Mouse (Mus musculus) hindbrain, embryonic 16.5 days (tissue): ENCODE results near the gene Cep170. TPM values are rescaled to one million over a fixed set of nuclear protein-coding genes. Genes with fewer than 3 reads are reported as not detected.
"Not testable (repeated sequence)": the region's sequence is repeated elsewhere in the genome, so short reads cannot be mapped to it uniquely, and the experiment has no call there.

Source experiments
- ATAC-seq: fragments of 200-750 bp; cut with Nextera tagmentation; 2 replicates; pipeline ENCODE4 v1.8.0; 2017; ENCODE audit warnings: moderate TSS enrichment, moderate library complexity
- H3K27ac ChIP-seq: fragments of 300-500 bp; sonication (generic); 2 replicates; pipeline ENCODE4 v1.5.1; 2014; ENCODE audit warnings: low read depth, mild to moderate bottlenecking, control low read depth, low read length, moderate library complexity
- H3K27me3 ChIP-seq: fragments of 300-500 bp; sonication (generic); replicated peaks from 2 replicates; pipeline ENCODE4 v1.6.1; 2014; ENCODE audit warnings: low read length; ENCODE audit not compliant: control insufficient read depth, insufficient read depth
- H3K36me3 ChIP-seq: fragments of 300-500 bp; sonication (generic); 2 replicates; pipeline ENCODE4 v1.6.1; 2014; ENCODE audit warnings: mild to moderate bottlenecking, low read length, moderate library complexity, mixed read lengths; ENCODE audit not compliant: control insufficient read depth, insufficient read depth
- H3K4me1 ChIP-seq: fragments of 300-500 bp; sonication (generic); 2 replicates; pipeline ENCODE4 v1.6.1; 2014; ENCODE audit warnings: low read depth, low read length; ENCODE audit not compliant: control insufficient read depth, insufficient read depth
- H3K4me2 ChIP-seq: fragments of 300-500 bp; sonication (generic); 2 replicates; pipeline ENCODE4 v1.6.1; 2014; ENCODE audit warnings: mild to moderate bottlenecking, low read length, control low read depth, moderate library complexity
- H3K4me3 ChIP-seq: fragments of 300-500 bp; sonication (generic); 2 replicates; pipeline ENCODE4 v1.5.1; 2014; ENCODE audit warnings: mild to moderate bottlenecking, low read length, control low read depth, moderate library complexity
- H3K9ac ChIP-seq: fragments of 300-500 bp; sonication (generic); 2 replicates; pipeline ENCODE4 v1.6.1; 2014; ENCODE audit warnings: low read depth, mild to moderate bottlenecking, control low read depth, low read length, moderate library complexity
- H3K9me3 ChIP-seq: fragments of 300-500 bp; sonication (generic); 2 replicates; pipeline ENCODE4 v1.6.1; 2014; ENCODE audit warnings: mild to moderate bottlenecking, low read length, moderate library complexity; ENCODE audit not compliant: control insufficient read depth
- WGBS: fragments of 180-500 bp; shearing (Covaris S2); extraction: QIAGEN DNeasy Blood & Tissue Kit; methylation state at CpG from one replicate; pipeline ENCODE4 v1.1.7; 2014; 5-methylcytosine and 5-hydroxymethylcytosine counted together
- polyA plus RNA-seq: library from polyadenylated mRNA; unstranded; fragments of >200 nt; fragmentation: Nextera tagmentation; extraction: Ambion mirVana; gene quantifications from 2 replicates; pipeline ENCODE4 v1.2.1, GENCODE M21; 2015

Gene Cep170
- polyA plus RNA-seq, 1 experiment from 2014 or later: 91.4 TPM

DNA sequence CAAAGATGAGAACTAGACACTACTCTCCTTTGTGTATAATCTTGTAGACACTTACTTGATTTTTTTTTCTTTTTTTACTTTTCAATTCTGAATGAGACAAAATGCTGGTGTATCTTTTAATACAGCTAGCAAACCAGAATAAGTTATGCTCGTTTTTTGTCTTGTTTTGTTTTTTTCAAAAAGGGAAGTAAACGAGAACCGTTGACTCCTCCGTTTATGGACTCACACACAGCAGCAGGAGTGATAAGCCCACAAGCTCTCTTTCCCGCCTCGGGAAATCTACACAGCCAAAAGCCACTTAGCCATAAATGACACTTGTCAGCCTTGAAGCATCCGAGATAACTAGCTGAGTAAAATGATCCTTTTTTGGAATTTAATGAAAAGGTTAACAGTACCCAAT lies 22.7 kb upstream of the Cep170 start:
- 74% methylated on average over 7 of the region's 7 CpGs for WGBS
- not testable (repeated sequence) for H3K9ac ChIP-seq, H3K27me3 ChIP-seq, H3K4me1 ChIP-seq, H3K27ac ChIP-seq, H3K36me3 ChIP-seq, ATAC-seq, H3K9me3 ChIP-seq, H3K4me2 ChIP-seq, H3K4me3 ChIP-seq

DNA sequence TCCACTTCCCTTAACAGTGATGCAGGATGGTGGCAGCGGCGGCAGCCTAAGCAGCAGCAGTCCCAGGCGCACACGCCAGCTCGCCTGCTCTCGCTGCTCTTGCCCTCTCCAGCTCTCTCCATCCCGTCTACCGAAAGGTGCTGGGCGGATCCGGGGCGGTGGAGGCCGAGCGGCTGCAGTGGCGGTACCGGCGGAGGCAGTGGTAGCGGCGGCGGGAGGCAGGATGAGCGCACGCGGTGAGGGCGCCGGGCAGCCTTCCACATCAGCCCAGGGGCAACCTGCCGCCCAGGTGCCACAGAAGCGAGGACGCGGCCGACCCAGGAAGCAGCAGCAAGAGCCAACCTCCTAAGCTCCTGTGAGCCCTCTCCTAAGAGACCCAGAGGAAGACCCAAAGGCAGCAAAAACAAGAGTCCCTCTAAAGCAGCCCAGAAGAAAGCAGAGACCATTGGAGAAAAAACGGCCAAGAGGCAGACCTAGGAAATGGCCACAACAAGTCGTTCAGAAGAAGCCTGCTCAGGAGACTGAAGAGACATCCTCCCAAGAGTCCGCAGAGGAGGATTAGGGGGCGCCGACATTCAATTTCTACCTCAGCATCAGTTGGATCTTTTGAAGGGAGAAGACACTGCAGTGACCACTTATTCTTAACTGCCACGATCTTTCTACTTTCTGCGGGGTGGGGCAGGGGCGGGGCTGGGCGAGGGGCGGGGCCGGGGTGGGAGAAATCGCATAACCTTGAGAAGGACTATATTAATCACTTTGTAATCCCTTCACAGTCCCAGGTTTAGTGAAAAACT lies 21.8 kb upstream of the Cep170 start:
- H3K27me3 ChIP-seq: peaks cover 4% of the 10 kb centered on the region; the same call in 1 of the 2 replicates
- WGBS: 3% methylated on average over 40 of the region's 41 CpGs
- no peaks in the 10 kb centered on the region for H3K9me3 ChIP-seq
- H3K4me3 ChIP-seq: peak overlapping the region; percentile 43
- H3K9ac ChIP-seq: peak overlapping the region; percentile 53
- no peaks in the 10 kb centered on the region for H3K36me3 ChIP-seq
- peaks cover 3% of the 10 kb centered on the region; the same call in 1 of the 2 replicates for H3K4me1 ChIP-seq
- ATAC-seq: peak; percentile 52
- no peak overlapping the region for H3K27ac ChIP-seq
- peak overlapping the region; percentile 57 for H3K4me2 ChIP-seq

DNA sequence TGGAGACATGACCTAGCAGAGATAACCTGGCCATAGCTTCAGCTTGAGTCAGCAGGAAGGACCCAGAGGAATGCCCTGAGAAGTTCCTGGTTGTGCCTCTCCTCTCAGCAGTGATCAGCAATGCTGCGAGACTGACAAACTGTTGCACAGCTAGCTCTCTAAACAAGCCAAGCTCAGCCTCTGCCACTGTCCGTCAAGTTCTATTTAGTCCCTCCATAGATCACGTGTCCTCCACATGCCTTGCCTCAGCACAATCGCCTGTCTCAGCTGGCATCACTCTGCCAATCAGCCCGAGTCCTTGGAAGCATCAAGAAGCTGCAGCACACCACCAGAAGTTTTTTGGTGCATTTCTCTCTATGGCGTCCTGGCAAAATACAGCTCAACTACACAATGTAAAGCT lies 21.0 kb upstream of the Cep170 start:
- no peak for ATAC-seq

GRCm38 (mm10) chr1:176833948-176834347 lies 20.1 kb upstream of the Cep170 start:
- no peak overlapping the region for H3K4me3 ChIP-seq
- no peak overlapping the region for H3K9ac ChIP-seq
- H3K27me3 ChIP-seq: peaks cover 4% of the 10 kb centered on the region; the same call in 1 of the 2 replicates
- H3K9me3 ChIP-seq: no peaks in the 10 kb centered on the region
- no peaks in the 10 kb centered on the region for H3K36me3 ChIP-seq
- WGBS: 84% methylated on average over 3 of the region's 3 CpGs
- ATAC-seq: no peak
- no peak overlapping the region for H3K4me2 ChIP-seq
- peaks cover 3% of the 10 kb centered on the region; the same call in 1 of the 2 replicates for H3K4me1 ChIP-seq
- no peak overlapping the region for H3K27ac ChIP-seq

More for the DNA sequence above, 21.0 kb upstream of the Cep170 start:
- Histone ChIP-seq H3K27me3 (peaks cover 4% of the 10 kb centered on the region; the same call in 1 of the 2 replicates), H3K4me3 (no peak overlapping the region), H3K36me3 (no peaks in the 10 kb centered on the region), H3K9ac (no peak overlapping the region), H3K9me3 (no peaks in the 10 kb centered on the region), H3K4me2 (no peak overlapping the region), H3K27ac (no peak overlapping the region), H3K4me1 (peaks cover 3% of the 10 kb centered on the region; the same call in 1 of the 2 replicates)
- 48% methylated on average over 6 of the region's 6 CpGs for WGBS

DNA sequence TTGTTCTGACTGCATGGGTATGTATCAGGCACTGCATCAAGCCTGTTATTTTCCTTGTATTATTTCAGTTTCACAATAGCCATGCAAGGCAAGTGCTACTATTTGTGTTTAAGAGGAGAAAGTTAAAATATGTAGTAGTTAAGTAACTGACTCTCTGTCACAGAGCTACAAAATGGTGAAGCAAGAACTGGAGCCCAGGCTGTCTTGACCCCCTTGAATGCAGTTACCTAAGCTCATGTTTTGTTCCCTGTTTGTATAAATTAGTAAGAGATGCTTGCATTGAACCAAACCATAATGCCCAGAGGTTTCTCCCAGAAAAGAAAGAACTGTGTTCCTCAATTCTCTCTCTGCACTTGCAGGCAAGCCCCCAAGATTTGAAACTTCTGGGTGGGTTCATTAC lies 19.4 kb upstream of the Cep170 start:
- no peak for ATAC-seq
- Histone ChIP-seq H3K27ac (no peak overlapping the region), H3K27me3 (peaks cover 4% of the 10 kb centered on the region; the same call in 1 of the 2 replicates), H3K4me1 (peaks cover 3% of the 10 kb centered on the region; the same call in 1 of the 2 replicates), H3K9me3 (no peaks in the 10 kb centered on the region), H3K4me3 (no peak overlapping the region), H3K9ac (no peak overlapping the region), H3K36me3 (no peaks in the 10 kb centered on the region), H3K4me2 (no peak overlapping the region)

DNA sequence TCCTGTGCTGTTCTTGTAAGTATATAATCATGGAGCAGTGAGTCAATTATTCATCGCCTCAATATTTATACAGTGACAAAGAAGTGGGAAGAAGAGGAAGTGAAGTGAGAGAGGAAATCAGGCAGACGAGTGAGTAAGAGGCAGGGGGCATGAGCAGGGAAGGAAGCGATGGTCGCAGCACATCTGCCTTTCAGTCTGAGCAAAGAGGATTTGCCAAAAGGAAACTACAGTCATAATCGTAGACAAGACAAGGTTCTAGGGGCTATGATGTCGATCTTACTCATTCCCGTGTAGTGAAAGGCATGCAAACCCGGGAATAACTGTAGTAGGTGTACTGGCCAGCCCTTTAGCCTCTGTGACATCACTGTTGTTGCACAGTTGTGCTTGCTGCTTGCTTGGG lies 18.7 kb upstream of the Cep170 start:
- Histone ChIP-seq H3K9me3 (no peaks in the 10 kb centered on the region), H3K4me3 (no peak overlapping the region), H3K27me3 (peaks cover 4% of the 10 kb centered on the region; the same call in 1 of the 2 replicates), H3K9ac (no peak overlapping the region), H3K4me2 (no peak overlapping the region), H3K36me3 (no peaks in the 10 kb centered on the region), H3K4me1 (peaks cover 3% of the 10 kb centered on the region; the same call in 1 of the 2 replicates), H3K27ac (no peak overlapping the region)
- 80% methylated on average over 8 of the region's 8 CpGs for WGBS
- no peak for ATAC-seq

- Histone ChIP-seq H3K4me2 (no peak overlapping the region), H3K27ac (no peak overlapping the region), H3K27me3 (peaks cover 4% of the 10 kb centered on the region; the same call in 1 of the 2 replicates), H3K9ac (no peak overlapping the region), H3K4me1 (peaks cover 3% of the 10 kb centered on the region; the same call in 1 of the 2 replicates), H3K36me3 (no peaks in the 10 kb centered on the region), H3K4me3 (no peak overlapping the region), H3K9me3 (no peaks in the 10 kb centered on the region)
- WGBS: 85% methylated on average over 2 of the region's 2 CpGs
- no peak for ATAC-seq
Measured at GRCm38 (mm10) chr1:176832071-176832470, 18.2 kb upstream of the Cep170 start.

DNA sequence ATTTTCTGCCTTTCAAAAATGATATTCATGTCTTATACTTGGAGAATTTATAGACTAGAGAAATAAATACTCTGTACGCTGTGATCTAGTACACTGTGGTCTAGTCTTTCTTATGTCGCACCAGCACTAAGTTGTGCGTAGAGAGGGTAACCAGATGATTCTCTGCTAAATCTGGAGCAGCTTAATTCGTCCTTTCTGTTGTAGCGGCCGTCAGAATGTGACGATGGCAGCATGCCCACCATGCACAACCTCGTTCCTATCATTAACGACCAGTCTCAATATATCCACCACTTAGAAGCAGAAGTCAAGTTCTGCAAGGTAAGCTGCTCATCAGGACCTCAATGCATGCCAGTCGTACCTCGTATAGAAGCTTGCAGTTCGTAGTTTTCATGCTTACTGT lies 14.8 kb upstream of the Cep170 start:
- Histone ChIP-seq H3K4me2 (no peak overlapping the region), H3K9me3 (no peaks in the 10 kb centered on the region), H3K36me3 (no peaks in the 10 kb centered on the region), H3K9ac (no peak overlapping the region), H3K4me1 (no peaks in the 10 kb centered on the region), H3K27me3 (no peaks in the 10 kb centered on the region), H3K4me3 (no peak overlapping the region), H3K27ac (no peak overlapping the region)
- 91% methylated on average over 12 of the region's 12 CpGs for WGBS
- ATAC-seq: no peak

- 75% methylated on average over 5 of the region's 5 CpGs for WGBS
- no peak for ATAC-seq
Measured at GRCm38 (mm10) chr1:176827945-176828485, 14.1 kb upstream of the Cep170 start.

More at GRCm38 (mm10) chr1:176827945-176828485, 14.1 kb upstream of the Cep170 start:
- Histone ChIP-seq H3K9me3 (no peaks in the 10 kb centered on the region), H3K27ac (no peak overlapping the region), H3K36me3 (no peaks in the 10 kb centered on the region), H3K4me1 (no peaks in the 10 kb centered on the region), H3K27me3 (no peaks in the 10 kb centered on the region), H3K4me3 (no peak overlapping the region), H3K4me2 (no peak overlapping the region), H3K9ac (no peak overlapping the region)
